Mouse (Mus musculus): ENCODE data around the gene Gdf15. TPM values are rescaled to one million over a fixed set of nuclear protein-coding genes. Genes with fewer than 3 reads are reported as not detected.

Gdf15 gene
- polyA plus RNA-seq, 1 experiment from 2014 or later, result not detected

GRCm38 (mm10) chr8:70655469-70655868 is 23.2 kb upstream of the Gdf15 start:
- H3K36me3 ChIP-seq (replicated peaks), result peaks cover 31% of the 10 kb centered on the region
- H3K27me3 ChIP-seq, result no peaks in the 10 kb centered on the region
- no peak overlapping the region; the same call in 1 of the 2 replicates for H3K9ac ChIP-seq
- no peaks in the 10 kb centered on the region for H3K9me3 ChIP-seq
- 0 out of 2 replicates have a peak overlapping the region, but pooled peaks have one; percentile 32 for H3K4me2 ChIP-seq
- WGBS, result 7% methylated on average over 2 of the region's 2 CpGs
- ATAC-seq (ENCODE audit: low FRiP score), result no peak
- H3K4me3 ChIP-seq (replicated peaks), result no peak overlapping the region
- H3K4me1 ChIP-seq, result peaks cover 58% of the 10 kb centered on the region
- H3K27ac ChIP-seq, result peak overlapping the region; percentile 92

GRCm38 (mm10) chr8:70654121-70654520 is 21.9 kb upstream of the Gdf15 start:
- H3K4me3 ChIP-seq (replicated peaks), result no peak overlapping the region
- H3K4me1 ChIP-seq, result peaks cover 61% of the 10 kb centered on the region
- no peaks in the 10 kb centered on the region for H3K27me3 ChIP-seq
- H3K9ac ChIP-seq, result no peak overlapping the region
- no peak overlapping the region for H3K4me2 ChIP-seq
- WGBS, result 83% methylated on average over 1 of the region's 1 CpGs
- no peaks in the 10 kb centered on the region for H3K9me3 ChIP-seq
- H3K36me3 ChIP-seq (replicated peaks), result peaks cover 43% of the 10 kb centered on the region
- no peak overlapping the region for H3K27ac ChIP-seq
- ATAC-seq (ENCODE audit: low FRiP score), result no peak

- 69% methylated on average over 2 of the region's 2 CpGs for WGBS
- Histone ChIP-seq H3K9ac (no peak overlapping the region), H3K27ac (0 out of 2 replicates have a peak overlapping the region, but pooled peaks have one; percentile 13), H3K27me3 (no peaks in the 10 kb centered on the region), H3K4me1 (peaks cover 58% of the 10 kb centered on the region), H3K9me3 (no peaks in the 10 kb centered on the region), H3K36me3 (replicated peaks) (peaks cover 50% of the 10 kb centered on the region), H3K4me2 (no peak overlapping the region), H3K4me3 (replicated peaks) (no peak overlapping the region)
- ATAC-seq (ENCODE audit: low FRiP score), result no peak
Observed at GRCm38 (mm10) chr8:70653226-70653625, 21.0 kb upstream of the Gdf15 start.

DNA sequence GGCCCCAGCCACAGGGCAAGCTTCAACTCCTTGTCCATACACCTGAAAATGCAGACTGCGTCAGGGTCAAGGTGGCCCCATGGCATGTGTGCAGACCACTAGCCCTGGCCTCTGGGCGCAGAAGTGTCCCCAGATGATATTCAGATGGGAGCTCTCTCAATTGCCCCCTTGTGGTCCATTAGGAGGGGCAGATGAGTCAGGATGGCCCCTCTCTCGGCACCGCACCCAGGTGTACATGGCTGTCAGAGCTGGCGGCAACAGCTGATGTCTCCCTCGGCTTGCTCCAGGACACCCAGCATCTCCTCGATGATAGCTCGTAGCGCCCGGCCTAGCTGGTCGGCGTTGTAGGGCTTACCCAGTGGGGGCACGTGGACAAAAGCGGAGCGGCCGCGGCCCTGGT is 18.1 kb upstream of the Gdf15 start:
- H3K4me1 ChIP-seq, result peaks cover 49% of the 10 kb centered on the region
- H3K9me3 ChIP-seq, result no peaks in the 10 kb centered on the region
- no peak overlapping the region; the same call in 1 of the 2 replicates for H3K4me3 ChIP-seq (replicated peaks)
- H3K27ac ChIP-seq, result peak overlapping the region; percentile 5; the same call in 1 of the 2 replicates
- H3K4me2 ChIP-seq, result no peak overlapping the region
- peaks cover 48% of the 10 kb centered on the region for H3K36me3 ChIP-seq (replicated peaks)
- H3K9ac ChIP-seq, result 0 out of 2 replicates have a peak overlapping the region, but pooled peaks have one; percentile 21
- 96% methylated on average over 17 of the region's 17 CpGs for WGBS
- ATAC-seq (ENCODE audit: low FRiP score), result no peak
- no peaks in the 10 kb centered on the region for H3K27me3 ChIP-seq

DNA sequence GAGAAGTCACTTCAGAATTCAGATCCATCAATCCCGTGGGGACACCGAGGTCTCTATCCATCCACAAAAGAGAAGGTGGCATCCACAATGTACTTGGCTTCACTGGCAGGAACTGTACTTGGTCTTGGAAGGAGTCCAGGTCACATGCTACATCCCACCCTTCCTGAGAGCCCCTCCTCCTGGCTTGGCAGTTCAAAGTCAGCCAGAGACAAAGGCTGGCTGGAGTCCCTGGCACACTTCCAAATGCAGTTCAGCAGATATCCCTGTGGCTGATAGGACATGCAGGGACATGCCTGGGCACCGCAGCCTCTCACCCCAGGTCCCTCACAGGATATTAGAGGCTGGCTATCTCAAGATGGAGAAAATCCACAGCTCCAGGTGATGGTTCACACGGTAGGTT is 17.1 kb upstream of the Gdf15 start:
- H3K36me3 ChIP-seq (replicated peaks), result peaks cover 38% of the 10 kb centered on the region
- 80% methylated on average over 4 of the region's 4 CpGs for WGBS
- H3K27me3 ChIP-seq, result no peaks in the 10 kb centered on the region
- H3K9ac ChIP-seq, result 0 out of 2 replicates have a peak overlapping the region, but pooled peaks have one; percentile 21
- no peak overlapping the region for H3K4me3 ChIP-seq (replicated peaks)
- peak; percentile 49 for ATAC-seq (ENCODE audit: low FRiP score)
- H3K4me1 ChIP-seq, result peaks cover 40% of the 10 kb centered on the region
- no peaks in the 10 kb centered on the region for H3K9me3 ChIP-seq
- no peak overlapping the region for H3K4me2 ChIP-seq
- peak overlapping the region; percentile 43 for H3K27ac ChIP-seq

DNA sequence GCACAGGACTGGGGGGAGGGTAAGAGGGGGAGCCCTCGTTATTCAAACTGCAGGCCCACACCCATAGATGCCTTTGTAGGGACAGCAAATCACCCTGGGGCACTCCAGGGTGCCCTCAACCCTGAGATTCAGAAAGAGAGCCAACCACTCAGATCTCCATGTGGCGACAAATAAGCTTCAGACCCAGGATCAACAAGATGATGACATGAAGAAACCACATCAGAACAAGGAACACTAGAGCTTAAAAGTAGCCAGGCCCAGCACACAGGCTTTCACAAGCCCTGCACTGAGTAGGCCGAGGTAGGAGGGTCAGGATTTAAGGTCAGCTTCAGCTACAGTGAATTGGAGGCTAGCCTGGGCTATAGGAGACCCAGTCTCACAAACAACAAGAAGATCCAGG is 16.7 kb upstream of the Gdf15 start:
- Histone ChIP-seq H3K4me3 (replicated peaks) (no peak overlapping the region), H3K9me3 (no peaks in the 10 kb centered on the region), H3K4me1 (peaks cover 40% of the 10 kb centered on the region), H3K9ac (no peak overlapping the region), H3K36me3 (replicated peaks) (peaks cover 38% of the 10 kb centered on the region), H3K27ac (peak overlapping the region; percentile 43), H3K4me2 (no peak overlapping the region), H3K27me3 (no peaks in the 10 kb centered on the region)
- no peak for ATAC-seq (ENCODE audit: low FRiP score)
- 65% methylated on average over 3 of the region's 3 CpGs for whole genome bisulfite sequencing

DNA sequence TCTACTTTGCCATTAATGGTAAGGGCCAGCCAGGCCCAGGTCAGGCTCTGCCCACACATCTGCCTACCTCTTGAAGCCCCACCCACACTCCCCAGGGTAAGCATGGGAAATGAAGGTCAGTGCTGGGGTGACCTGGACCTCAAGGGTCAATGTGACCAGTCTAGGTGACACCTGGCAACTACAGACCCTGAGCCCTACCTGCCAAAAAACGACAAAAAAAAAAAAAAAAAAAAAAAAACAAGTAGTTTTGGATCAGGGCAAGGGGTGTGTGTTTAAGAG is 15.8 kb upstream of the Gdf15 start:
- H3K9ac ChIP-seq, result no peak overlapping the region
- no peak overlapping the region for H3K4me2 ChIP-seq
- peaks cover 40% of the 10 kb centered on the region for H3K4me1 ChIP-seq
- H3K36me3 ChIP-seq (replicated peaks), result peaks cover 38% of the 10 kb centered on the region
- ATAC-seq (ENCODE audit: low FRiP score), result no peak
- no peak overlapping the region for H3K4me3 ChIP-seq (replicated peaks)
- WGBS, result 63% methylated on average over 1 of the region's 1 CpGs
- H3K27ac ChIP-seq, result no peak overlapping the region
- 0 out of 2 replicates have a peak, but pooled peaks cover 2% of the 10 kb centered on the region for H3K27me3 ChIP-seq
- no peaks in the 10 kb centered on the region for H3K9me3 ChIP-seq

GRCm38 (mm10) chr8:70647343-70648163 is 15.3 kb upstream of the Gdf15 start:
- Histone ChIP-seq H3K4me3 (replicated peaks) (no peak overlapping the region), H3K9ac (no peak overlapping the region), H3K4me2 (no peak overlapping the region), H3K4me1 (peaks cover 40% of the 10 kb centered on the region), H3K36me3 (replicated peaks) (peaks cover 38% of the 10 kb centered on the region), H3K27ac (peak overlapping the region; percentile 53; the same call in 1 of the 2 replicates), H3K9me3 (no peaks in the 10 kb centered on the region), H3K27me3 (0 out of 2 replicates have a peak, but pooled peaks cover 5% of the 10 kb centered on the region)
- 61% methylated on average over 8 of the region's 8 CpGs for WGBS
- no peak for ATAC-seq (ENCODE audit: low FRiP score)

- no peaks in the 10 kb centered on the region for H3K9me3 ChIP-seq
- 0 out of 2 replicates have a peak, but pooled peaks cover 5% of the 10 kb centered on the region for H3K27me3 ChIP-seq
- H3K4me1 ChIP-seq, result peaks cover 40% of the 10 kb centered on the region
- H3K4me2 ChIP-seq, result no peak overlapping the region
- peaks cover 31% of the 10 kb centered on the region for H3K36me3 ChIP-seq (replicated peaks)
- no peak overlapping the region for H3K4me3 ChIP-seq (replicated peaks)
- no peak for ATAC-seq (ENCODE audit: low FRiP score)
- H3K27ac ChIP-seq, result no peak overlapping the region
- no peak overlapping the region for H3K9ac ChIP-seq
Observed at GRCm38 (mm10) chr8:70646775-70647174, 14.5 kb upstream of the Gdf15 start.

- Histone ChIP-seq H3K27me3 (0 out of 2 replicates have a peak, but pooled peaks cover 5% of the 10 kb centered on the region), H3K4me2 (no peak overlapping the region), H3K9ac (0 out of 2 replicates have a peak overlapping the region, but pooled peaks have one; percentile 21), H3K36me3 (replicated peaks) (peaks cover 28% of the 10 kb centered on the region), H3K27ac (0 out of 2 replicates have a peak overlapping the region, but pooled peaks have one; percentile 19), H3K4me3 (replicated peaks) (no peak overlapping the region), H3K9me3 (no peaks in the 10 kb centered on the region), H3K4me1 (peaks cover 40% of the 10 kb centered on the region)
- ATAC-seq (ENCODE audit: low FRiP score), result no peak
- 85% methylated on average over 6 of the region's 6 CpGs for WGBS
Observed at GRCm38 (mm10) chr8:70646369-70646768, 14.1 kb upstream of the Gdf15 start.

- H3K27ac ChIP-seq, result no peak overlapping the region
- peaks cover 21% of the 10 kb centered on the region for H3K36me3 ChIP-seq (replicated peaks)
- no peak overlapping the region for H3K4me3 ChIP-seq (replicated peaks)
- no peak overlapping the region for H3K4me2 ChIP-seq
- 67% methylated on average over 17 of the region's 17 CpGs for WGBS
- no peak overlapping the region for H3K9ac ChIP-seq
- H3K9me3 ChIP-seq, result no peaks in the 10 kb centered on the region
- 0 out of 2 replicates have a peak, but pooled peaks cover 5% of the 10 kb centered on the region for H3K27me3 ChIP-seq
- peaks cover 40% of the 10 kb centered on the region for H3K4me1 ChIP-seq
- no peak for ATAC-seq (ENCODE audit: low FRiP score)
Observed at GRCm38 (mm10) chr8:70645501-70646224, 13.4 kb upstream of the Gdf15 start.

DNA sequence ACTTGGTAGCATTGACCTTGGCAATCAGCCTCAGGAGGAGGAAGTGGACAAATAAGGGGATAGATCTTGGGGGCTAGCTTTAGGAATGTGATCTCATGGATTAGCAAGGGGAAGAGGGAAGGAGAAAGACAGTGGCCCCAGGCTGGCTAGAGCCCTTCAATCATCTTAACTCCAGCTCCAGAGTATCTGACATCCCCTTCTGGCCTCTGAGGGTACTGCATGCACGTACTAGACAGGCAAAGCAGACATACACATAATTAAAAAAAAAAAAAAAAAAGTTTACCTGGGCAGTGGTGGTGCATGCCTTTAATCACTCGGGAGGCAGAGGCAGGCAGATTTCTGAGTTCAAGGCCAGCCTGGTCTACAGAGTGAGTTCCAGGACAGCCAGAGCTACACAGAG is 11.8 kb upstream of the Gdf15 start:
- Histone ChIP-seq H3K4me1 (peaks cover 26% of the 10 kb centered on the region), H3K27ac (no peak overlapping the region), H3K27me3 (0 out of 2 replicates have a peak, but pooled peaks cover 5% of the 10 kb centered on the region), H3K9me3 (no peaks in the 10 kb centered on the region), H3K9ac (no peak overlapping the region), H3K4me3 (replicated peaks) (no peak overlapping the region), H3K4me2 (no peak overlapping the region), H3K36me3 (replicated peaks) (peaks cover 7% of the 10 kb centered on the region; the same call in 1 of the 2 replicates)
- WGBS, result 81% methylated on average over 2 of the region's 2 CpGs
- ATAC-seq (ENCODE audit: low FRiP score), result no peak
